Mouse (Mus musculus) brain, adult 10 weeks (tissue): ENCODE data around the gene Il31ra. TPM values are rescaled to one million over a fixed set of nuclear protein-coding genes. Genes with fewer than 3 reads are reported as not detected.

Experiments
- polyA plus RNA-seq: library from polyadenylated mRNA; stranded (reverse); fragments of 350-450 nt; fragmentation: Illumina TruSeq; extraction: RNeasy Lipid Tissue Mini Kit (QIAGEN cat#74804); gene quantifications from one replicate; pipeline ENCODE4 v1.2.3, GENCODE M21; 2015; ENCODE audit warnings: low read depth, low replicate concordance

Gene Il31ra
- not detected for polyA plus RNA-seq

DNA sequence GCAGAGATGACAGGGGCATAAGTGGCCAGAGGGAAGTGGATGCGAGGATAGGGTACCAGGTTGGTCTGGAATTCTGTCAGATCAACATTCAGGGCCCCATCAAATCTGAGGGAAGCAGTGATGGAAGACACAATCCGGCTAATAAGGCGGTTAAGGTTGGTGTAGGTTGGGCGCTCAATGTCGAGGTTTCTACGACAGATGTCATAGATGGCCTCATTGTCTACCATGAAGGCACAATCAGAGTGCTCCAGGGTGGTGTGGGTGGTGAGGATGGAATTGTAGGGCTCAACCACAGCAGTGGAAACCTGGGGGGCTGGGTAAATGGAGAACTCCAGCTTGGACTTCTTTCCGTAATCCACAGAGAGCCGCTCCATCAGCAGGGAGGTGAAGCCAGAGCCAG lies at the start of gene Il31ra:
Gene Il31ra, minus strand, starts transcription at position 101 of the 400 bp plus-strand sequence.

Other genes starting within 250 kb of the Il31ra start
- 35.1 TPM for gene Il6st, start 130.3 kb downstream of the Il31ra start, polyA plus RNA-seq
- gene Ddx4, start 58.1 kb upstream of the Il31ra start, polyA plus RNA-seq = 2.7 TPM
- gene Slc38a9, start 66.4 kb upstream of the Il31ra start, polyA plus RNA-seq = 9.9 TPM
- 39.2 TPM for gene Plpp1, start 206.4 kb upstream of the Il31ra start, polyA plus RNA-seq